Mouse (Mus musculus) adrenal gland, postnatal 4 days (tissue): ENCODE measurements around the gene Mark2. TPM values are rescaled to one million over a fixed set of nuclear protein-coding genes. Genes with fewer than 3 reads are reported as not detected.

Experiments
- total RNA-seq, 2 experiments: library from RNA; stranded (reverse); gene quantifications; 2 replicates each; pipeline ENCODE4 v1.2.3; 2021

Gene Mark2
- total RNA-seq, 2 experiments from 2014 or later: 74.7 to 81.2 TPM

Other genes with a start within 250 kb of the Mark2 start
- gene Flrt1, start 236.1 kb downstream of the Mark2 start, total RNA-seq: 1 to 10 TPM; 3.8 to 5.9 TPM
- gene Otub1, start 135.5 kb downstream of the Mark2 start, total RNA-seq: 100 to 1,000 TPM; 133 to 135 TPM
- gene Cox8a, start 124.2 kb downstream of the Mark2 start, total RNA-seq: 100 to 1,000 TPM; 687 to 720 TPM
- gene Naa40, start 100.7 kb downstream of the Mark2 start, total RNA-seq: 10 to 100 TPM; 47.1 to 48.3 TPM
- gene Rcor2, start 74.5 kb downstream of the Mark2 start, total RNA-seq: 10 to 100 TPM; 13.4 to 14.8 TPM
- gene Spindoc, start 41.1 kb upstream of the Mark2 start, total RNA-seq: 10 to 100 TPM; 35.4 to 39.4 TPM
- gene 2700081O15Rik, start 75.8 kb upstream of the Mark2 start, total RNA-seq: 10 to 100 TPM; 45.3 to 49.2 TPM
- 100 to 1,000 TPM; 130 to 147 TPM for gene Rtn3, start 141.4 kb upstream of the Mark2 start, total RNA-seq
- 100 to 1,000 TPM; 112 to 117 TPM for gene Atl3, start 152.2 kb upstream of the Mark2 start, total RNA-seq
- gene Pla2g16, start 215.6 kb upstream of the Mark2 start, total RNA-seq: 10 to 100 TPM; 33.0 to 41.5 TPM